Mouse (Mus musculus) C2C12 (cell line): ENCODE results near the gene Obscn. TPM values are rescaled to one million over a fixed set of nuclear protein-coding genes. Genes with fewer than 3 reads are reported as not detected.

Experiments
- H3K27me3 ChIP-seq: one replicate; pipeline ENCODE4 v1.6.1; 2011; ENCODE audit not compliant: control insufficient read depth, insufficient read depth, insufficient read length
- H3K36me3 ChIP-seq: one replicate; pipeline ENCODE4 v1.6.1; 2011; ENCODE audit not compliant: control insufficient read depth, insufficient read depth
- H3K4me3 ChIP-seq: one replicate; pipeline ENCODE4 v1.5.1; 2011; ENCODE audit warnings: mild to moderate bottlenecking, control low read depth; ENCODE audit not compliant: poor library complexity, insufficient read depth, severe bottlenecking
- H3K79me2 ChIP-seq: one replicate; pipeline ENCODE4 v1.6.1; 2011; ENCODE audit not compliant: control insufficient read depth, insufficient read depth
- H3K79me3 ChIP-seq: one replicate; pipeline ENCODE4 v1.6.1; 2011; ENCODE audit warnings: low read depth, control low read depth
- H3ac ChIP-seq: one replicate; pipeline ENCODE3; 2011; ENCODE audit warnings: low read depth; ENCODE audit not compliant: control insufficient read depth, insufficient read length
- CEBPB ChIP-seq: IDR thresholded peaks from one replicate; pipeline ENCODE4 v1.6.1; 2011; ENCODE audit warnings: low read depth, mild to moderate bottlenecking, control low read depth, moderate library complexity
- CTCF ChIP-seq: IDR thresholded peaks from one replicate; pipeline ENCODE4 v1.5.1; 2011; ENCODE audit not compliant: control insufficient read depth, insufficient read depth, insufficient read length
- FOSL1 ChIP-seq: IDR thresholded peaks from one replicate; pipeline ENCODE4 v1.8.0; 2011; ENCODE audit warnings: mild to moderate bottlenecking, low read length; ENCODE audit not compliant: poor library complexity, insufficient read depth, severe bottlenecking
- MAX ChIP-seq: IDR thresholded peaks from one replicate; pipeline ENCODE4 v1.6.1; 2011; ENCODE audit warnings: mild to moderate bottlenecking, control low read depth
- MYOD1 ChIP-seq: IDR thresholded peaks from one replicate; pipeline ENCODE4 v1.6.1; 2011; ENCODE audit warnings: low read depth; ENCODE audit not compliant: control insufficient read depth, insufficient read length
- MYOG ChIP-seq: IDR thresholded peaks from one replicate; pipeline ENCODE4 v1.6.1; 2011; ENCODE audit not compliant: control insufficient read depth, insufficient read length; ENCODE audit errors: extremely low read depth
- USF1 ChIP-seq: IDR thresholded peaks from one replicate; pipeline ENCODE4 v1.6.1; 2011; ENCODE audit warnings: low read depth, mild to moderate bottlenecking, control low read depth, moderate library complexity
- polyA plus RNA-seq: library from polyadenylated mRNA; unstranded; fragments of >200 nt; fragmentation: generic; extraction: Trizol; gene quantifications from one replicate; pipeline ENCODE4 v1.2.1, GENCODE M21; 2012; ENCODE audit warnings: missing spikeins

The Obscn gene
- polyA plus RNA-seq, 1 experiment, result 0.02 TPM

DNA sequence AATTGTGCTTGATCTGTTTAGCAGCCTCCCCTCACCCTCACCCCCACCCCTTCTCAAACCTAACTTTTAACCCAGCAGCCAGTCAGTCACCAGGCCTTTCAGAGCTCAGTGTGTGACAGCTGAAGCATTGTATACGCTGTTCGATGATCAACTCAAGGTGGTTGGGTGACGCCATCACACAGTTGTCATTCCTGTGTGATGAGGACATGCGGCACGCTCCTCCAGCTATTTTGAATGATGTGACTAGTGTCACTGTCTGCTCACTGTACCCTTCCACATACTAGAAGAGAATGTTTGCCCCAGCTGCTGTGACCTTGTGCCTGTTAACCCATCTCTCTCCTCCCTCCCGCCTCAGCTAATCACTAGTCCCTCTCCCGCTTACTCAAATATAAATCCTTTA, 18.0 kb upstream of the Obscn start:
- no peaks in the 10 kb centered on the region for H3K79me2 ChIP-seq
- H3K27me3 ChIP-seq, result peaks cover 7% of the 10 kb centered on the region
- TF ChIP-seq FOSL1 (no peak), MAX (no peak), CEBPB (no peak)
- no peak overlapping the region for H3K4me3 ChIP-seq
- H3K79me3 ChIP-seq, result no peaks in the 10 kb centered on the region
- H3ac ChIP-seq, result no peak overlapping the region
- peaks cover 4% of the 10 kb centered on the region for H3K36me3 ChIP-seq

DNA sequence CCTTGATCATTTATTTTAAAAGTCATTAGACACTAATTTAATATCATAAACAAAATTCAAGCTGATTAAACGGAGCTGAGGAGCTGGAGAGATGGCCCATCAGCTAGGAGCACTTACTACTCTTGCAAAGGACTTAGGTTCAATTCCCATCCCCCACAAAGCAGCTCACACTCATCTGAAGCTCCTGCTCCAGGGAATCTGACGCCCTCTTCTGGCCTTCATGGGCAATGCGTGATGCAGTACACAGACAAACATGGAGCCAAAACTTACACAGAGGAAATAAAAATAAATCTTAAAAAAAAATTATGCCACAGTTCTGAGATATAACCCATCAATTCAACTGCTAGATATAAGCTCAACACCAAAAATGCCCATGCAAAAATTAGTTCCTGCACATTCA, 15.5 kb upstream of the Obscn start:
- no peak for TF ChIP-seq MYOD1
- TF ChIP-seq USF1, result no peak
- TF ChIP-seq FOSL1, result no peak
- TF ChIP-seq MYOG, result no peak
- TF ChIP-seq MAX, result no peak
- TF ChIP-seq CTCF, result no peak
- no peak for TF ChIP-seq CEBPB
- no peaks in the 10 kb centered on the region for H3K36me3 ChIP-seq
- no peak overlapping the region for H3K4me3 ChIP-seq
- no peak overlapping the region for H3ac ChIP-seq
- H3K79me3 ChIP-seq, result no peaks in the 10 kb centered on the region
- peaks cover 11% of the 10 kb centered on the region for H3K27me3 ChIP-seq
- H3K79me2 ChIP-seq, result no peaks in the 10 kb centered on the region

- H3K79me3 ChIP-seq, result no peaks in the 10 kb centered on the region
- no peak overlapping the region for H3K4me3 ChIP-seq
- H3ac ChIP-seq, result no peak overlapping the region
- H3K27me3 ChIP-seq, result peaks cover 15% of the 10 kb centered on the region
- no peaks in the 10 kb centered on the region for H3K36me3 ChIP-seq
- TF ChIP-seq MYOG (no peak), CTCF (no peak), FOSL1 (no peak), CEBPB (no peak), MAX (no peak), USF1 (no peak), MYOD1 (no peak)
- H3K79me2 ChIP-seq, result no peaks in the 10 kb centered on the region
Observed at GRCm38 (mm10) chr11:59149302-59149701, 13.1 kb upstream of the Obscn start.

- Histone ChIP-seq H3K27me3 (peaks cover 15% of the 10 kb centered on the region), H3K79me3 (no peaks in the 10 kb centered on the region), H3K79me2 (no peaks in the 10 kb centered on the region), H3K4me3 (no peak overlapping the region), H3K36me3 (no peaks in the 10 kb centered on the region), H3ac (no peak overlapping the region)
- TF ChIP-seq CEBPB (no peak), CTCF (no peak), MYOD1 (no peak), MAX (no peak), FOSL1 (no peak), USF1 (no peak), MYOG (no peak)
Observed at GRCm38 (mm10) chr11:59142962-59143361, 6.8 kb upstream of the Obscn start.

- no peaks in the 10 kb centered on the region for H3K36me3 ChIP-seq
- no peaks in the 10 kb centered on the region for H3K79me3 ChIP-seq
- peaks cover 19% of the 10 kb centered on the region for H3K27me3 ChIP-seq
- TF ChIP-seq MYOG, result no peak
- TF ChIP-seq FOSL1, result no peak
- no peak for TF ChIP-seq CTCF
- TF ChIP-seq MYOD1, result no peak
- TF ChIP-seq USF1, result no peak
- TF ChIP-seq CEBPB, result no peak
- TF ChIP-seq MAX, result no peak
- H3K4me3 ChIP-seq, result no peak overlapping the region
- H3ac ChIP-seq, result no peak overlapping the region
- no peaks in the 10 kb centered on the region for H3K79me2 ChIP-seq
Observed at GRCm38 (mm10) chr11:59141772-59142370, 5.7 kb upstream of the Obscn start.
